Mouse (Mus musculus) heart, postnatal 25 days (tissue): ENCODE measurements around the gene Slk. TPM values are rescaled to one million over a fixed set of nuclear protein-coding genes. Genes with fewer than 3 reads are reported as not detected.
"Not testable (repeated sequence)": the region's sequence is repeated elsewhere in the genome, so short reads cannot be mapped to it uniquely, and the experiment has no call there.

Source experiments
- DNase-seq: peaks from one replicate; pipeline ENCODE4 v3.0.0; 2022; ENCODE audit warnings: low spot score
- intact Hi-C: fragments of 180-260 bp; cut with DNase I; formaldehyde crosslinking; loops from one replicate; pipeline ENCODE4 v1.15.1; 2025
- total RNA-seq, 2 experiments: library from RNA; stranded (reverse); gene quantifications; 2 replicates each; pipeline ENCODE4 v1.2.3; 2021

Slk gene
- total RNA-seq, 2 experiments from 2014 or later, result 84.7 to 94.1 TPM

DNA sequence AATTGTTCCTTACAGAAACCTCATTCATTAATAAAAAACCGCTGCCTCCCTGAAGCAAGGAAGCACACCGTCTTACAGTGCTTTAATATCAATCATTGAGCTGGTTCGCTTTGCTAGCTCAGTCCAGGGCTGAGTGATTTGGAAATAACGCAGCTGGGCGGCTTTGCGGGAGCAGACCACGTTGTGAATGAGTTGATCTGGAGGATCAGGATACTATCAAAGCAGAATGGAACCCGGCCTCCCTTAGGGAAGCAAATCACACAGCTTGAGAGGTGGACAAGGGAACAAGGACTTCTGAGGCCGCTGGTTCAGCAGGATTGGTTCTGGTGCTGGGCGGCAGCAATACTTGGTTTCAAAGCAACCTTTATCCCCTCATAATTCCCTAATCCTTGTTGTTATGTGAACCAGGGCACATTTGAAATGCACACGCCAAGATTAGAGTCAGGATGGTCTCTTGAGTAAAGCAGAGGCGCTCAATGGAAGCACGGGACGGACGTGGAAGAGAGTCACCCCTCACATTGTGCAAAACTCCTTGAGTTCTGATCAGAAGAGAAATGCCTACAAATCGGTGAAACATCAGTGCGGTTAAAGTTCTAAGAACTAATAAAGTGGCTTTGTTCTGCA lies 14.3 kb upstream of the Slk start:
- DNase-seq, result no peak
- intact Hi-C loops, result no loop called here

- intact Hi-C loops, result no loop called here
- no peak for DNase-seq
Measured at GRCm38 (mm10) chr19:47565994-47566393, 13.5 kb upstream of the Slk start.

GRCm38 (mm10) chr19:47570042-47570441 lies 9.4 kb upstream of the Slk start:
- DNase-seq, result no peak
- intact Hi-C loops, result no loop called here

DNA sequence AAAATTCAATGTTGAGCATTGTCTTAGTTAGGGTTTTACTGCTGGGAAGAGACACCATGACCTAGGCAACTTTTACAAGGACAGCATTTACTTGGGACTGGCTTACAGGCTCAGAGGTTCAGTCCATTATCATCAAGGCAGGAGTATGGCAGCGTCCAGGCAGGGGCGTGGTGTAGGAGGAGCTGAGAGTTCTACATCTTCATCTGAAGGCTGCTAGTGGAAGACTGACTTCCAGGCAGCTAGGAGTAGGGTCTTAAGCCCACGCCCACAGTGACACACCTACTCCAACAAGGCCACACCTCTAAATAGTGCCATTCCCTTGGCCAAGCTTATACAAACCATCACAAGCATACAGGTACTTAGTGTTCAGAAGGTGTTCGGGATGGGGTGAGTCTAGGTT lies 7.5 kb upstream of the Slk start:
- DNase-seq, intact Hi-C loops: not testable (repeated sequence)

DNA sequence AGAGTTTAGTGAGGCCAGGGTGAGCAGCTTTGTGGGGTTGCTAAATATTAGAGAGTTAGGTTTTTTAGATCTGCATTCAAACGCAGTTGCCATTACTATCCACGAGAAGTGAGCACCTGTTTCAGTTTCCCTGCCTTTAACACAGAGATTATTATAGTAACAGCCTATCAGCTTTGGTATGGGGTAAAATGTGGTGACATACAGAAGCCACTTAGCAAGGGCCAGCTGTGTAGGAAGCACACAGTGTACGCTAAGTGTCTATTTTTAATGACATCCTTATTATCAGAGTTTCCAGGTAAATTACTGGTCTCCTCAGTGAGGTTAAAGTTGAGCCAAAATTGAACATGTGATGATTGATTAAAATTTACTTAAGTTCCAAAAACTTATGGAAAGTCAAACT lies 5.8 kb upstream of the Slk start:
- no peak for DNase-seq
- intact Hi-C loops, result no loop called here

- no peak for DNase-seq
- intact Hi-C loops, result loop anchor here (1.0 kb wide), 1 partner anchor 41 kb away; the partner anchor contains the start of gene Stn1
Measured at GRCm38 (mm10) chr19:47578581-47579224, 775 bp upstream of the Slk start.

DNA sequence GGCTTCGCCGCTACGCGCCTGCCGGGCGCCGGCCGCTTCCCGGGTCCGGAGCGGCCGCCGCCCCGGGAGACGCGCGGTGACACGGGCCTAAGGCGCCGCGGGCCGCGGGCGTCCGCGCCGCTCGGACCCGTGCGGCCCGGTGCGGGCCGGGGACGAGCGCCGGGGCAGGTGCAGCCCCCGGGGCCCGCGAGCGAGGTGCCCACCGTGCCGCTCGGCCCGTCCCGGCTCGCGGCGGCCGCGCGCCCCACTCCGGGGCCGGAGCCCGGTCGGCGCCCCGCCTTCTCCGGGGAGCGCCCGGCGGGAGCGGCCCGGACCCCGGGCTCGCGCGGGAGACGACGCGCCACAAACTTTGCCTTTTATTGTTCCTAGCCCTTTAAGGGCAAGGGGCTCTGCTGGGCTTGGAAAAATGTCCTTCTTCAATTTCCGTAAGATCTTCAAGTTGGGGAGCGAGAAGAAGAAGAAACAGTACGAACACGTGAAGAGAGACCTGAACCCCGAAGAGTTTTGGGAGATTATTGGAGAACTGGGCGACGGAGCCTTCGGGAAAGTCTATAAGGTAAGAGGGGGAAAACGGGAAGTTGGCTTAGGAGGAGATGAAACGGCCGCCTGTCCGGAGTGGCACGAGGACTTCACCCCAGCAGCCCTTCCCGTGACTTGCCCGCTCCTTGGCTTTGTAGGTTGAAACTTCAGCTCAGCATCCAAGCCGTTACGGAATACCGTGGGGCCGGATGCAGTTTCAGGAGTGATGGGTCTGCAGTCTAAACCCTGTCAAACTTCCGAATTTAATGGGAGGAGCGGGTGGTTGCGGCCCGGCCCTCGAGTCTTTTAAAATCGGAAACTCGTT lies 532 bp downstream of the Slk start:
- intact Hi-C loops, result loop anchor here (1.0 to 5.0 kb wide), 4 partner anchors 37 to 151 kb away; partner anchors contain the start of genes Sfr1 and Stn1
- DNase-seq, result peak; percentile 7

DNA sequence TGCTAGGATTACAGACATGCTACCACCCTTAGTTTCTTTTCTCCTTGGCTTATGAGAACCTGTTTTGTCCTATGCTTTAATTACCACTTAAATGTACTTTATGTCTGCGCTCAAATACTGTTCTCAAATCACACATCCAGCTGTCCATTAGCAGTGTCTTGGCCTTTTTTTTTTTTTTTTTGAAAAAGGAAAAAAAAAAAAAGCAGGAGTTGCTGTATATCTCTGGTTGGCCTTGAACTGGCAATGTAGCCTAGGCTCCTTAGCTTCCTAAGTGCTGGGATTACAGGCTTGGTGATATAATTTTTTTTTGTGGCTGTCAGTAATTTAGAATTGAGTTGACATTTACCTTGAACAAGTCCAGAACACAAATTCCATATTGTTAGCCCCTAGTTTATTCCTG lies 6.3 kb downstream of the Slk start:
- DNase-seq, result no peak
- intact Hi-C loops, result no loop called here

DNA sequence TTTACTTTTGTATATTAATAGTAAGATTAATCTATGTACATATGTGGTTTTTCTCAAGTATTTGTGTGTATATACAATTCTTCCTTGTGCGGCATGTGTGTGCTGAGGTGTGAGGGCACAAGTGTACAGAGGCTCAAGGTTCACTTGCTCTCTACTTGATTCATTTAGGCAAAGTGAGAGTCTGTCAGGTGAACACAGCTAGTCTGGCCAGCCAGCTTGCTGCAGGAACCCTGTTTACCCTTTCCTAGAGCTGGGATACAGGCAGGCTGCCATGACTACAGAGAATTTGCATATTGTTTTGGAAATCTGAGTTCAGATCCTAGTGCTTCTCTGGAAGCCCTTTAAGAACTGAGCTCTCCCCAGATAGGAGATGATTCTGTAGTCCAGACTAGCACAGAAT lies 7.5 kb downstream of the Slk start:
- DNase-seq, result no peak
- intact Hi-C loops, result no loop called here

- intact Hi-C loops, result no loop called here
Measured at GRCm38 (mm10) chr19:47608513-47608912, 29.0 kb downstream of the Slk start.

DNA sequence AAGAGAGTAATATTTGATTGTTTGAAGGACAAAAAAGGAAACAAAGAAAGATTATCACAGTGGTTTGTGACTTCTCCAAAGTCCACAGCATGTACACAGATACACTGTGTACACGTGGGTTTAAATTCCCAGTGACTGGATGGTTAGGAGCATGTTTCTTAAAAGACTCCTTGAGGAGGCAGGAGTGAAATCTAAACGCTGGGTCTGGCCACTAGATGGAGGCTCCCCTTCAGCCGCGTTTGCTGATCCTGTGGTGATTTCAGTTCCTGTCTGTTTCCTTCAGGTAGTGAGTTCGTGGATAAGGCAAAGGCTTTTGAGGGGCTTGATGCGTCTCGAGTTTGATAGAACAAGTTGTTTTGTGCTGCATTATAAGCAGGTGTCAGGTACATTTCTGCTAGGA lies 34.0 kb downstream of the Slk start:
- DNase-seq, result no peak
- intact Hi-C loops, result loop anchor here (10.0 kb wide), 1 partner anchor 259 kb away; no protein-coding TSS in a partner anchor

More at GRCm38 (mm10) chr19:47608513-47608912, 29.0 kb downstream of the Slk start:
- no peak for DNase-seq

GRCm38 (mm10) chr19:47621478-47621877 lies 42.0 kb downstream of the Slk start:
- intact Hi-C loops, result no loop called here
- no peak for DNase-seq

- DNase-seq, result no peak
- intact Hi-C loops, result no loop called here
Measured at GRCm38 (mm10) chr19:47624940-47625711, 45.6 kb downstream of the Slk start.

GRCm38 (mm10) chr19:47627450-47627849 lies 48.0 kb downstream of the Slk start:
- intact Hi-C loops, result no loop called here
- DNase-seq, result no peak

- intact Hi-C loops, result no loop called here
- no peak for DNase-seq
Measured at GRCm38 (mm10) chr19:47629068-47629467, 49.6 kb downstream of the Slk start.

GRCm38 (mm10) chr19:47630381-47630780 lies 50.9 kb downstream of the Slk start:
- intact Hi-C loops, result no loop called here
- no peak for DNase-seq

- DNase-seq, result no peak
- intact Hi-C loops, result no loop called here
Measured at GRCm38 (mm10) chr19:47631799-47632198, 52.3 kb downstream of the Slk start.

- no peak for DNase-seq
- intact Hi-C loops, result no loop called here
Measured at GRCm38 (mm10) chr19:47635380-47635779, 55.9 kb downstream of the Slk start.

DNA sequence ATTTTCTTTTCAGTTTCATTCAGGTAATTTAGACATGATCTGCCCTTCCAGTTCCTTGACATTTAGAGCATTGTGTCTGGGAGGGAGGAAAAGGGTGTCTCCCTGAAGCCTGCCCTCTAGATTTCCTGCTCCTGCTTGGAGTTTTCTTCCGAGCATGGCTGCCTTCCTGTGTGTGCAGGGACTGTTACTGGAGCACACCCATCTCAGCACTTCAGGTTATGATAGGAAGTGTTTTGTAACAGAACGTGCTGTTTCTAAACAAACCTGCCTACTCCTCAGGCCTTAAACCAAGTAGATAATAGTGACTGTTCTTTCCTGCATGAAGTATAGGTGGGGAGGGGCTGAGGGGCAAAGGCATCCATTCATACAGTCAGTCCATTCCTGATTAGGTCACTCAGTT lies 64.4 kb downstream of the Slk start:
- intact Hi-C loops, result loop anchor here (5.0 kb wide), 1 partner anchor 137 kb away; no protein-coding TSS in a partner anchor
- no peak for DNase-seq

- DNase-seq, result no peak
- intact Hi-C loops, result no loop called here
Measured at GRCm38 (mm10) chr19:47645583-47645982, 66.1 kb downstream of the Slk start.
